Mouse (Mus musculus): Measurements from ENCODE around the gene Tnks2. TPM values are rescaled to one million over a fixed set of nuclear protein-coding genes. Genes with fewer than 3 reads are reported as not detected.

Gene Tnks2
- total and polyA plus RNA-seq, 3 experiments, result 59.7 to 90.5 (median 73.1) TPM

DNA sequence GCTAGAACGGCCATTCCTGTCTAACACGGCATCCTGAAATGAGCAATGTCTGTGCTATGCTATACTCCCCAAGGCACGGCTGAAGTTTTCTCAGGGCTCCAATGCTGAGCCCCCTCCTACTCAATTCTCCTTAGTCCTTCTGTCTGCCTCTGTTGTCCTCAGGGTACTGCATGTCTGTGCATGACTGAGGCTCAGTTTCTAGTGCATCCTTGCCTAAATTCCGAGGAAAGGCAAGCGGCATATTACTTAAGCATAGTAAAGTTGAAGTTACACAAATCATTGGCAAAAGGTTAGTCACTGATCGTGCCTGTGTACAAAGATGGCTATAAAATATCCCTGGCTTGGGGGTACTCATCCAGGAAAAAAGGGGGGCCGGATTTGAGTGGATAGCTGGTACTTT, 79.0 kb downstream of the Tnks2 start:
- H3K9ac ChIP-seq (ENCODE audit: insufficient read depth, low read depth), result no peak overlapping the region
- no peak for TF ChIP-seq ZKSCAN1 (IDR thresholded peaks at IDR 0.05; ENCODE audit: borderline replicate concordance, low read depth, low read length)
- TF ChIP-seq BHLHE40 (IDR thresholded peaks at IDR 0.05; ENCODE audit: low read depth, low read length), result no peak
- no peak for TF ChIP-seq MEF2A (IDR thresholded peaks at IDR 0.05; ENCODE audit: borderline replicate concordance, low read depth, low read length)
- no peak for TF ChIP-seq CTCF (conservative IDR thresholded peaks at IDR 0.05 in 1 of 2, IDR thresholded peaks at IDR 0.05 in 1 of 2; ENCODE audit: low read depth in 2 of 2, low read length in 2 of 2)
- TF ChIP-seq USF2 (conservative IDR thresholded peaks at IDR 0.05; ENCODE audit: low read depth, low read length), result no peak
- no peak for TF ChIP-seq CHD2 (IDR thresholded peaks at IDR 0.05; ENCODE audit: low read length)
- no peaks in the 10 kb centered on the region for H3K79me2 ChIP-seq (replicated peaks; ENCODE audit: control insufficient read depth, extremely low read depth, insufficient read depth, poor library complexity, severe bottlenecking)
- no peak overlapping the region for H3K27ac ChIP-seq (ENCODE audit: insufficient read depth, low read depth)
- H3K36me3 ChIP-seq (replicated peaks in 1 of 2; ENCODE audit: control insufficient read depth in 1 of 2, insufficient read depth in 1 of 2, low read length in 1 of 2), result no peaks in the 10 kb centered on the region
- in situ Hi-C loops (cut with MboI; ENCODE audit: low pct_ligation_motif_present, low pct_unique_long_range_greater_than_20kb, low sequenced_read_pairs), result loop anchor here (25.0 kb wide), 1 partner anchor 301 kb away; no protein-coding TSS in a partner anchor
- no peak overlapping the region for H3K4me3 ChIP-seq (replicated peaks in 1 of 3; ENCODE audit: low read depth in 2 of 3, low read length in 2 of 3, poor library complexity in 1 of 3)
- H3K9me3 ChIP-seq (replicated peaks; ENCODE audit: low read length), result no peaks in the 10 kb centered on the region
- H3K27me3 ChIP-seq (replicated peaks), result peaks cover 7% of the 10 kb centered on the region
- no peak for DNase-seq (ENCODE audit: extremely low read depth)
- H3K4me2 ChIP-seq (ENCODE audit: insufficient read depth, low read depth, poor library complexity, severe bottlenecking), result no peak overlapping the region
- H3K4me1 ChIP-seq (ENCODE audit: control insufficient read depth in 1 of 2, insufficient read depth in 2 of 2), result 0 out of 4 replicates have a peak, but pooled peaks cover 0 to 2% of the 10 kb centered on the region in 2 experiments
- dilution Hi-C loops (cut with MboI; ENCODE audit: extremely low pct_ligation_motif_present, extremely low pct_unique_long_range_greater_than_20kb, low sequenced_read_pairs), result no loop called here

GRCm38 (mm10) chr19:36916206-36916605, 82.2 kb downstream of the Tnks2 start:
- no peaks in the 10 kb centered on the region for H3K36me3 ChIP-seq (replicated peaks in 1 of 2; ENCODE audit: control insufficient read depth in 1 of 2, insufficient read depth in 1 of 2, low read length in 1 of 2)
- DNase-seq (ENCODE audit: extremely low read depth), result no peak
- H3K4me1 ChIP-seq (ENCODE audit: control insufficient read depth in 1 of 2, insufficient read depth in 2 of 2), result peaks cover 4 to 5% of the 10 kb centered on the region in 2 experiments; a peak in 3 of 4 replicates
- in situ Hi-C loops (cut with MboI; ENCODE audit: low pct_ligation_motif_present, low pct_unique_long_range_greater_than_20kb, low sequenced_read_pairs) (loop anchor here (5.0 to 25.0 kb wide), 2 partner anchors 99 to 304 kb away; no protein-coding TSS in a partner anchor), dilution Hi-C loops (cut with MboI; ENCODE audit: extremely low pct_ligation_motif_present, extremely low pct_unique_long_range_greater_than_20kb, low sequenced_read_pairs) (no loop called here)
- H3K27me3 ChIP-seq (replicated peaks), result peaks cover 9% of the 10 kb centered on the region
- no peaks in the 10 kb centered on the region for H3K9me3 ChIP-seq (replicated peaks; ENCODE audit: low read length)
- TF ChIP-seq ZNF384 (IDR thresholded peaks at IDR 0.05; ENCODE audit: low read depth, low read length) (no peak), CHD1 (IDR thresholded peaks at IDR 0.05; ENCODE audit: low read depth, low read length) (no peak), MYC (IDR thresholded peaks at IDR 0.05; ENCODE audit: low read depth, low read length) (no peak), POLR2AphosphoS2 (IDR thresholded peaks at IDR 0.05; ENCODE audit: low read depth, low read length) (no peak)
- H3K4me2 ChIP-seq (ENCODE audit: insufficient read depth, low read depth, poor library complexity, severe bottlenecking), result no peak overlapping the region
- H3K27ac ChIP-seq (ENCODE audit: insufficient read depth, low read depth), result no peak overlapping the region
- no peak overlapping the region for H3K4me3 ChIP-seq (replicated peaks in 1 of 3; ENCODE audit: low read depth in 2 of 3, low read length in 2 of 3, poor library complexity in 1 of 3)
- no peaks in the 10 kb centered on the region for H3K79me2 ChIP-seq (replicated peaks; ENCODE audit: control insufficient read depth, extremely low read depth, insufficient read depth, poor library complexity, severe bottlenecking)
- H3K9ac ChIP-seq (ENCODE audit: insufficient read depth, low read depth), result no peak overlapping the region

GRCm38 (mm10) chr19:36916876-36917389, 82.9 kb downstream of the Tnks2 start:
- DNase-seq (ENCODE audit: extremely low read depth), result no peak
- no peak overlapping the region for H3K9ac ChIP-seq (ENCODE audit: insufficient read depth, low read depth)
- dilution Hi-C loops (cut with MboI; ENCODE audit: extremely low pct_ligation_motif_present, extremely low pct_unique_long_range_greater_than_20kb, low sequenced_read_pairs) (no loop called here), in situ Hi-C loops (cut with MboI; ENCODE audit: low pct_ligation_motif_present, low pct_unique_long_range_greater_than_20kb, low sequenced_read_pairs) (loop anchor here (5.0 to 25.0 kb wide), 2 partner anchors 100 to 305 kb away; no protein-coding TSS in a partner anchor)
- H3K36me3 ChIP-seq (replicated peaks in 1 of 2; ENCODE audit: control insufficient read depth in 1 of 2, insufficient read depth in 1 of 2, low read length in 1 of 2), result no peaks in the 10 kb centered on the region
- H3K27ac ChIP-seq (ENCODE audit: insufficient read depth, low read depth), result no peak overlapping the region
- no peaks in the 10 kb centered on the region for H3K9me3 ChIP-seq (replicated peaks; ENCODE audit: low read length)
- peaks cover 4 to 5% of the 10 kb centered on the region in 2 experiments; a peak in 3 of 4 replicates for H3K4me1 ChIP-seq (ENCODE audit: control insufficient read depth in 1 of 2, insufficient read depth in 2 of 2)
- H3K27me3 ChIP-seq (replicated peaks), result peaks cover 9% of the 10 kb centered on the region
- TF ChIP-seq MAFK (IDR thresholded peaks at IDR 0.05; ENCODE audit: insufficient replicate concordance, low read length) (0 out of 2 replicates have a peak, but pooled peaks have one; percentile 11), POLR2AphosphoS2 (IDR thresholded peaks at IDR 0.05; ENCODE audit: low read depth, low read length) (no peak), EP300 (IDR thresholded peaks at IDR 0.05; ENCODE audit: low read length) (no peak), GABPA (IDR thresholded peaks at IDR 0.05; ENCODE audit: insufficient replicate concordance, low read depth, low read length) (no peak), ETS1 (conservative IDR thresholded peaks at IDR 0.05; ENCODE audit: low read depth, low read length) (no peak), JUN (IDR thresholded peaks at IDR 0.05; ENCODE audit: insufficient read depth, low read depth, low read length) (no peak), SMC3 (IDR thresholded peaks at IDR 0.05; ENCODE audit: low read depth, low read length) (no peak)
- no peaks in the 10 kb centered on the region for H3K79me2 ChIP-seq (replicated peaks; ENCODE audit: control insufficient read depth, extremely low read depth, insufficient read depth, poor library complexity, severe bottlenecking)
- no peak overlapping the region for H3K4me2 ChIP-seq (ENCODE audit: insufficient read depth, low read depth, poor library complexity, severe bottlenecking)
- no peak overlapping the region for H3K4me3 ChIP-seq (replicated peaks in 1 of 3; ENCODE audit: low read depth in 2 of 3, low read length in 2 of 3, poor library complexity in 1 of 3)
